Mouse (Mus musculus): ENCODE measurements around the gene Cel.

- TF ChIP-seq CTCF (IDR thresholded peaks at IDR 0.05; ENCODE audit: low read depth, low read length) (no peak), POLR2A (IDR thresholded peaks at IDR 0.05; ENCODE audit: extremely low read depth, insufficient read depth, low read length) (no peak)
Measured at GRCm38 (mm10) chr2:28545976-28546375, 17.2 kb downstream of the Cel start.

All from liver, adult 2 months (tissue).